Mouse (Mus musculus): Measurements from ENCODE around the gene Slc35b1. TPM values are rescaled to one million over a fixed set of nuclear protein-coding genes. Genes with fewer than 3 reads are reported as not detected.

Gene Slc35b1
- 43.9 and 48.3 TPM in 2 replicates for polyA plus RNA-seq (2012; rRNA removed)

GRCm38 (mm10) chr11:95384319-95384972 is at the start of gene Slc35b1:
Slc35b1 (plus strand) TSS chr11:95384692.

GRCm38 (mm10) chr11:95336568-95337128 is 47.8 kb upstream of the Slc35b1 start, which contains the start of gene Fam117a:
Fam117a (plus strand) TSS chr11:95337018.

GRCm38 (mm10) chr11:95413641-95414535 is 29.4 kb downstream of the Slc35b1 start, which contains the start of gene Spop:
Spop (plus strand) TSS chr11:95414080.

Other genes with a start within 250 kb of the Slc35b1 start
- 0.26 and 0.61 TPM in 2 replicates for gene Dlx4, start 238.4 kb upstream of the Slc35b1 start, polyA plus RNA-seq (2012; rRNA removed)
- 0.32 and 0.34 TPM in 2 replicates for gene Tac4, start 123.2 kb upstream of the Slc35b1 start, polyA plus RNA-seq (2012; rRNA removed)
- 10.7 and 11.6 TPM in 2 replicates for gene Kat7, start 74.4 kb upstream of the Slc35b1 start, polyA plus RNA-seq (2012; rRNA removed)
- gene Fam117a, start 47.7 kb upstream of the Slc35b1 start, polyA plus RNA-seq (2012; rRNA removed) = 18.2 and 21.7 TPM in 2 replicates
- 16.3 and 17.3 TPM in 2 replicates for gene Spop, start 29.4 kb downstream of the Slc35b1 start, polyA plus RNA-seq (2012; rRNA removed)
- gene Nxph3, start 129.9 kb downstream of the Slc35b1 start, polyA plus RNA-seq (2012; rRNA removed) = 1.6 and 2.4 TPM in 2 replicates
- 3.1 and 3.4 TPM in 2 replicates for gene Ngfr, start 203.0 kb downstream of the Slc35b1 start, polyA plus RNA-seq (2012; rRNA removed)